ENCODE assay signal across 9 mouse cellular contexts in the genomic region with DNA sequence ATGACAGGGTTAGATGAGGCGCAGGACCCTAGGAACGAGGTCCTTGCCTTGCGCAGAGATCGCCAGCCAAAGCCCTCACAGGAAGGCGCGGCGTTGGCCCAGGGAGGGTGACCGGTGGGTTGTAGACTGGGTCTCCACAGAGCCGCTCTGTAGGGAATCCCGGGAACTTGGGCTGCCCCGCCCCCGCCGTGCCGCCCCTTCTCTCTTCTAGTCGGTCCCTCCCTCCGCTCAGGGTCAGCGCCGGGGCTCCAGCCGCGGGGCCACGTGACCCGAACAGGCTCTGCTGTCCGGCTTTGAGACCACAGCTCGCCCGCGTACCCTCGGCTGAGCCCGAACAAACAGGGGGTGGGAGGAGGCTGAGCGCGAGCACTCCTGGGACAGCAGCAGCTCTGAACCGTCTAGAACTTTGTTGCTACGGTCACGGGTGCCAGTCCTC. TPM values are rescaled to one million over a fixed set of nuclear protein-coding genes. Genes with fewer than 3 reads are reported as not detected.
DNase-seq lines count a peak whose midpoint lies in the region; ATAC-seq and TF ChIP-seq lines count a peak whose summit lies in the region.
"Had no signal": no experiment of that assay in that cellular context is flagged by ENCODE, and none has a peak within 500 bp of the region (broad histone marks: within the 10 kb centered on the region; RNA-seq: fewer than 3 reads in every experiment).

A gene (minus strand): TSS at position 149 of the 436 bp plus-strand sequence.

- no peak within 1 kb of the TSS for H3K27ac ChIP-seq in forebrain, embryonic 12.5 days
- H3K27ac ChIP-seq in intestine, embryonic 15.5 days, result peak within 1 kb of the TSS; percentile 69
- no peak within 1 kb of the TSS for H3K27ac ChIP-seq in liver, embryonic 14.5 days
- no peak within 1 kb of the TSS for H3K27ac ChIP-seq in neural tube, embryonic 14.5 days (ENCODE audit: low read depth, low read length)
- H3K27ac ChIP-seq: macrophage had no signal

- DNase-seq in adrenal gland, postnatal 10 days, result peak; percentile 44
- no peak for DNase-seq in liver, embryonic 14.5 days (ENCODE audit: low read depth in 3 of 3, low spot score in 3 of 3)
- no peak for DNase-seq in right cerebral cortex, postnatal 25 days
- no peak for DNase-seq in left cerebral cortex, adult 18-20 months (ENCODE audit: low spot score in 2 of 2)

- H3K4me3 ChIP-seq in forebrain, embryonic 12.5 days (replicated peaks), result peak within 1 kb of the TSS; percentile 37
- H3K4me3 ChIP-seq in intestine, embryonic 15.5 days (replicated peaks), result peak within 1 kb of the TSS; percentile 56
- peak within 1 kb of the TSS; percentile 31 to 40 for H3K4me3 ChIP-seq in liver, embryonic 14.5 days (ENCODE audit: insufficient read depth in 1 of 2, low read depth in 2 of 2, low read length in 2 of 2)
- H3K4me3 ChIP-seq in neural tube, embryonic 14.5 days (ENCODE audit: low read depth, low read length), result peak within 1 kb of the TSS; percentile 22

- peaks cover 18% of the 10 kb centered on the region for H3K4me1 ChIP-seq in forebrain, embryonic 12.5 days
- peaks cover 30% of the 10 kb centered on the region for H3K4me1 ChIP-seq in intestine, embryonic 15.5 days (replicated peaks)
- H3K4me1 ChIP-seq in liver, embryonic 14.5 days (replicated peaks; ENCODE audit: control insufficient read depth in 2 of 2, insufficient read depth in 2 of 2, low read length in 1 of 2), result no peaks in the 10 kb centered on the region
- peaks cover 5% of the 10 kb centered on the region; the same call in 1 of the 2 replicates for H3K4me1 ChIP-seq in neural tube, embryonic 14.5 days (ENCODE audit: control insufficient read depth, insufficient read depth, low read length)

- TF ChIP-seq CTCF in liver, embryonic 14.5 days (IDR thresholded peaks at IDR 0.05; ENCODE audit: low read depth), result no peak

- H3K4me2 ChIP-seq in forebrain, embryonic 12.5 days, result peak within 1 kb of the TSS; percentile 62
- H3K4me2 ChIP-seq in intestine, embryonic 15.5 days (replicated peaks), result peak within 1 kb of the TSS; percentile 86
- peak within 1 kb of the TSS; percentile 23 for H3K4me2 ChIP-seq in liver, embryonic 14.5 days (ENCODE audit: low read depth)
- peak within 1 kb of the TSS; percentile 42 for H3K4me2 ChIP-seq in neural tube, embryonic 14.5 days (ENCODE audit: low read depth, low read length)

- no peaks in the 10 kb centered on the region for H3K9me3 ChIP-seq in forebrain, embryonic 12.5 days
- H3K9me3 ChIP-seq in intestine, embryonic 15.5 days, result no peaks in the 10 kb centered on the region
- no peaks in the 10 kb centered on the region for H3K9me3 ChIP-seq in liver, embryonic 14.5 days (ENCODE audit: control insufficient read depth, low read length)
- no peaks in the 10 kb centered on the region for H3K9me3 ChIP-seq in neural tube, embryonic 14.5 days (ENCODE audit: control insufficient read depth, low read length)

- no peaks in the 10 kb centered on the region for H3K36me3 ChIP-seq in forebrain, embryonic 12.5 days (replicated peaks)
- no peaks in the 10 kb centered on the region for H3K36me3 ChIP-seq in intestine, embryonic 15.5 days
- H3K36me3 ChIP-seq in liver, embryonic 14.5 days (replicated peaks; ENCODE audit: control insufficient read depth, insufficient read depth, low read depth), result no peaks in the 10 kb centered on the region
- no peaks in the 10 kb centered on the region for H3K36me3 ChIP-seq in neural tube, embryonic 14.5 days (ENCODE audit: control insufficient read depth, insufficient read depth, low read length)

- under 1% methylated on average over 31 of the region's 33 CpGs for WGBS in forebrain, embryonic 12.5 days
- under 1% methylated on average over 33 of the region's 33 CpGs for WGBS in intestine, embryonic 15.5 days
- WGBS in liver, embryonic 14.5 days (ENCODE audit: insufficient replicate concordance), result 1% methylated on average over 33 of the region's 33 CpGs
- WGBS in neural tube, embryonic 14.5 days, result 0% methylated on average over 26 of the region's 33 CpGs

- ATAC-seq in forebrain, embryonic 12.5 days (ENCODE audit: low FRiP score), result peak; percentile 44; the same call in 1 of the 2 replicates
- ATAC-seq in intestine, embryonic 15.5 days, result peak; percentile 82
- peak; percentile 35; the same call in 1 of the 2 replicates for ATAC-seq in liver, embryonic 14.5 days (ENCODE audit: insufficient read depth)
- no peak; the same call in 1 of the 2 replicates for ATAC-seq in neural tube, embryonic 14.5 days (ENCODE audit: low read depth)
- ATAC-seq in activated CD4-positive, CD25-positive, alpha-beta regulatory T cell, adult 4 months, result no peak

- 0 out of 2 replicates have a peak within 1 kb of the TSS, but pooled peaks have one; percentile 12 for H3K9ac ChIP-seq in forebrain, embryonic 12.5 days
- H3K9ac ChIP-seq in intestine, embryonic 15.5 days, result peak within 1 kb of the TSS; percentile 75
- H3K9ac ChIP-seq in liver, embryonic 14.5 days (replicated peaks), result no peak within 1 kb of the TSS
- H3K9ac ChIP-seq in neural tube, embryonic 14.5 days (replicated peaks; ENCODE audit: low read depth, low read length), result 0 out of 2 replicates have a peak within 1 kb of the TSS, but pooled peaks have one; percentile 16

- peaks cover 86% of the 10 kb centered on the region for H3K27me3 ChIP-seq in forebrain, embryonic 12.5 days
- H3K27me3 ChIP-seq in intestine, embryonic 15.5 days (replicated peaks), result peaks cover 42% of the 10 kb centered on the region
- H3K27me3 ChIP-seq in liver, embryonic 14.5 days (ENCODE audit: control insufficient read depth, insufficient read depth, low read length), result peaks cover 36% of the 10 kb centered on the region
- peaks cover 44% of the 10 kb centered on the region for H3K27me3 ChIP-seq in neural tube, embryonic 14.5 days (ENCODE audit: control insufficient read depth, insufficient read depth, low read length)

- no peak for TF ChIP-seq EP300 in liver, embryonic 14.5 days (IDR thresholded peaks at IDR 0.05; ENCODE audit: low read depth)

RNA-seq across cellular contexts. Expression of the gene that starts here (rescaled TPM):
- under 1 TPM; 0.27 to 0.36 TPM for total RNA-seq in adrenal gland, postnatal 10 days (2021)
- not detected in 2 replicates for polyA plus RNA-seq in forebrain, embryonic 12.5 days (2016; fragmentation: Nextera tagmentation; extraction: Ambion mirVana)
- polyA plus RNA-seq in intestine, embryonic 15.5 days (2015; fragmentation: Nextera tagmentation; extraction: Ambion mirVana), result 8.6 and 8.8 TPM in 2 replicates
- polyA plus RNA-seq in liver, embryonic 14.5 days (2012; rRNA removed), result 0.27 and 0.35 TPM in 2 replicates
- 0.20 and 0.22 TPM in 2 replicates for polyA plus RNA-seq in liver, embryonic 14.5 days (2014; fragmentation: Nextera tagmentation; extraction: Ambion mirVana)
- polyA plus RNA-seq in neural tube, embryonic 14.5 days (2014; fragmentation: Nextera tagmentation; extraction: Ambion mirVana), result not detected in 2 replicates
- total RNA-seq in left cerebral cortex, adult 18-20 months (2021), result not detected
- polyA plus RNA-seq in activated CD4-positive, CD25-positive, alpha-beta regulatory T cell, adult 4 months (2017; shearing (Covaris generic)), result not detected
- polyA plus RNA-seq: macrophage had no signal

Comparison
In these comparisons a context has a peak if more than half of its experiments do, and no peak if none do; other contexts are left out.
1. Peak in DNase-seq in adrenal gland, postnatal 10 days; RNA of the gene not detected or under 1 TPM.
2. Peak in ATAC-seq, H3K4me3 ChIP-seq, H3K9ac ChIP-seq and H3K4me2 ChIP-seq in forebrain, embryonic 12.5 days; RNA of the gene not detected or under 1 TPM.
3. Peak in ATAC-seq, H3K4me3 ChIP-seq and H3K4me2 ChIP-seq in liver, embryonic 14.5 days; RNA of the gene not detected or under 1 TPM.
4. H3K4me2 ChIP-seq: peak in every context shown above with its lines; median percentile 86 in intestine, embryonic 15.5 days; 62 in forebrain, embryonic 12.5 days; 42 in neural tube, embryonic 14.5 days; 23 in liver, embryonic 14.5 days.